Mouse (Mus musculus) left cerebral cortex, postnatal 36 days (tissue): ENCODE results near the gene Aatf. TPM values are rescaled to one million over a fixed set of nuclear protein-coding genes. Genes with fewer than 3 reads are reported as not detected.

Source experiments
- DNase-seq, 2 experiments: peaks; one replicate each; pipeline ENCODE4 v3.0.0; 2021 to 2022; ENCODE audit warnings: low spot score in 2 of 2, mixed read lengths in 1 of 2
- intact Hi-C: fragments of 180-260 bp; cut with DNase I; formaldehyde crosslinking; loops from one replicate; pipeline ENCODE4 v1.15.1; 2025
- total RNA-seq, 2 experiments: library from RNA; stranded (reverse); gene quantifications; 2 replicates each; pipeline ENCODE4 v1.2.3; 2021

Aatf gene
- total RNA-seq, 2 experiments from 2014 or later: 19.4 to 20.4 TPM

GRCm38 (mm10) chr11:84523321-84523831, 10.1 kb upstream of the Aatf start:
- intact Hi-C loops: loop anchor here (5.0 kb wide), 2 partner anchors 184 to 1314 kb away; no protein-coding TSS in a partner anchor

GRCm38 (mm10) chr11:84522577-84523320, 9.4 kb upstream of the Aatf start:
- intact Hi-C loops: loop anchor here (5.0 kb wide), 2 partner anchors 185 to 1315 kb away; no protein-coding TSS in a partner anchor
- peak; percentile 23 to 33 for DNase-seq

More at GRCm38 (mm10) chr11:84523321-84523831, 10.1 kb upstream of the Aatf start:
- DNase-seq: no peak

- DNase-seq: no peak
- intact Hi-C loops: loop anchor here (5.0 kb wide), 2 partner anchors 185 to 1315 kb away; no protein-coding TSS in a partner anchor
Measured at GRCm38 (mm10) chr11:84521751-84522299, 8.5 kb upstream of the Aatf start.

GRCm38 (mm10) chr11:84521071-84521390, 7.7 kb upstream of the Aatf start:
- intact Hi-C loops: loop anchor here (5.0 kb wide), 2 partner anchors 186 to 1316 kb away; no protein-coding TSS in a partner anchor

GRCm38 (mm10) chr11:84520269-84521070, 7.1 kb upstream of the Aatf start:
- intact Hi-C loops: loop anchor here (5.0 kb wide), 2 partner anchors 187 to 1317 kb away; no protein-coding TSS in a partner anchor
- no peak for DNase-seq

More at GRCm38 (mm10) chr11:84521071-84521390, 7.7 kb upstream of the Aatf start:
- DNase-seq: no peak

GRCm38 (mm10) chr11:84519576-84520268, 6.4 kb upstream of the Aatf start:
- intact Hi-C loops: loop anchor here (5.0 to 10.0 kb wide), 4 partner anchors 188 to 1318 kb away; partner anchors contain the start of gene Hnf1b

GRCm38 (mm10) chr11:84519036-84519435, 5.7 kb upstream of the Aatf start:
- intact Hi-C loops: loop anchor here (5.0 to 10.0 kb wide), 2 partner anchors 276 to 667 kb away; partner anchors contain the start of gene Hnf1b
- no peak for DNase-seq

More at GRCm38 (mm10) chr11:84519576-84520268, 6.4 kb upstream of the Aatf start:
- DNase-seq: no peak

- intact Hi-C loops: loop anchor here (5.0 to 10.0 kb wide), 2 partner anchors 277 to 666 kb away; partner anchors contain the start of gene Hnf1b
- no peak for DNase-seq
Measured at GRCm38 (mm10) chr11:84518261-84518660, 4.9 kb upstream of the Aatf start.

- DNase-seq: no peak
- intact Hi-C loops: loop anchor here (5.0 to 10.0 kb wide), 2 partner anchors 277 to 665 kb away; partner anchors contain the start of gene Hnf1b
Measured at GRCm38 (mm10) chr11:84517431-84517830, 4.1 kb upstream of the Aatf start.

GRCm38 (mm10) chr11:84516501-84517240, 3.3 kb upstream of the Aatf start:
- DNase-seq: no peak
- intact Hi-C loops: loop anchor here (5.0 to 10.0 kb wide), 2 partner anchors 278 to 664 kb away; partner anchors contain the start of gene Hnf1b

GRCm38 (mm10) chr11:84512031-84512430, 1.3 kb downstream of the Aatf start:
- intact Hi-C loops: loop anchor here (10.0 kb wide), 1 partner anchor 283 kb away; no protein-coding TSS in a partner anchor
- DNase-seq: no peak

GRCm38 (mm10) chr11:84504296-84504695, 9.0 kb downstream of the Aatf start:
- DNase-seq: no peak
- intact Hi-C loops: no loop called here

- intact Hi-C loops: loop anchor here (10.0 kb wide), 1 partner anchor 223 kb away; no protein-coding TSS in a partner anchor
- no peak for DNase-seq
Measured at GRCm38 (mm10) chr11:84497944-84498343, 15.4 kb downstream of the Aatf start.

- intact Hi-C loops: loop anchor here (10.0 kb wide), 1 partner anchor 222 kb away; no protein-coding TSS in a partner anchor
- no peak for DNase-seq
Measured at GRCm38 (mm10) chr11:84496901-84497300, 16.4 kb downstream of the Aatf start.

- no peak for DNase-seq
- intact Hi-C loops: loop anchor here (10.0 kb wide), 1 partner anchor 221 kb away; no protein-coding TSS in a partner anchor
Measured at GRCm38 (mm10) chr11:84495774-84496173, 17.5 kb downstream of the Aatf start.

- intact Hi-C loops: no loop called here
- no peak for DNase-seq
Measured at GRCm38 (mm10) chr11:84481661-84482060, 31.7 kb downstream of the Aatf start.

GRCm38 (mm10) chr11:84480451-84480850, 32.9 kb downstream of the Aatf start:
- no peak for DNase-seq
- intact Hi-C loops: no loop called here

- no peak for DNase-seq
- intact Hi-C loops: no loop called here
Measured at GRCm38 (mm10) chr11:84476641-84477040, 36.7 kb downstream of the Aatf start.
